In the genomic region with DNA sequence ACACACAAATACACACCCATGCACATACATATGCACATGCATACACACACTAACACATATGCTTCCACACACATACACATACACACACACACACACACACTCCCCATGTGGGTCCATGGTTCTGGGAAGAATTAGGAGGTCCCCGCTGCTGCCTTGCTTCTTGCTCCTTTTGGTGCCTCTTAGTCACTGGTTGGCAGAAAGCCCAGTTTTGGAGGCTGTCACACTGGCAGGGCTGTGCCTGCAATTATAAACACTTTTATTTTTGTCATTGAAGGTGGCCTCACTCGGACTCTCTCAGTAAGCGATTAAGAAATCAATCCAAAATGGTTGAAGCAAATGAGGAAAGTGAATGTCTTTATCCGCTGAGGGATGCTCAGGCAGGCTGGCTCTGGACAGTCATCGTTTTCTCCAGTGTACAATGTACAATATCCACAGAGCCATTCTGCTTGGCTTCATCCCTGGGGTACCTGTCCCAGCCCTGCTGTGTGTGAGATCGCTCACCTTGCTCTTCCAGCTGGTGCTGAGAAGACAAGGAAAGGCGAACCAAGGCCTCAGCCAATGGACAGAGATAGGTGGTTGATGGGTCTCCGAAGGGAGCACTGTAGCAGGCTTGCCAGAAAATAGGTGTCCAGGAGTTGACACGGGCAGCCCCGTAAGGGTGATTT, we compare ENCODE assay signal across 9 mouse cellular contexts.
A peak's percentile ranks its signal among the peaks of the same experiment; 100 is the strongest.
DNase-seq lines count a peak whose midpoint lies in the region; ATAC-seq and TF ChIP-seq lines count a peak whose summit lies in the region.
"Had no signal": no experiment of that assay in that cellular context is flagged by ENCODE, and none has a peak within 500 bp of the region (broad histone marks: within the 10 kb centered on the region; RNA-seq: fewer than 3 reads in every experiment).

No protein-coding gene starts in this region.

- TF ChIP-seq POLR2A in cerebellum, adult 2 months (IDR thresholded peaks at IDR 0.05; ENCODE audit: borderline replicate concordance, insufficient read depth, low read length), result no peak

- H3K4me2 ChIP-seq in neural tube, embryonic 13.5 days, result no peak overlapping the region
- no peak overlapping the region for H3K4me2 ChIP-seq in lung, postnatal 0 days (replicated peaks; ENCODE audit: low read depth, low read length)
- H3K4me2 ChIP-seq: lung, embryonic 15.5 days had no signal

- no peak overlapping the region for H3K4me3 ChIP-seq in neural tube, embryonic 13.5 days
- no peak overlapping the region for H3K4me3 ChIP-seq in cerebellum, adult 2 months (replicated peaks; ENCODE audit: insufficient read depth, low read depth, low read length)
- no peak overlapping the region for H3K4me3 ChIP-seq in lung, postnatal 0 days (ENCODE audit: low read depth, low read length)
- H3K4me3 ChIP-seq: lung, embryonic 15.5 days had no signal

- H3K27me3 ChIP-seq in neural tube, embryonic 13.5 days, result no peaks in the 10 kb centered on the region
- H3K27me3 ChIP-seq in cerebellum, adult 2 months (ENCODE audit: control insufficient read depth, insufficient read depth, low read length), result no peaks in the 10 kb centered on the region
- no peaks in the 10 kb centered on the region for H3K27me3 ChIP-seq in lung, postnatal 0 days (replicated peaks; ENCODE audit: insufficient read depth, low read length)
- H3K27me3 ChIP-seq: lung, embryonic 15.5 days had no signal

- H3K36me3 ChIP-seq in neural tube, embryonic 13.5 days, result no peaks in the 10 kb centered on the region
- no peaks in the 10 kb centered on the region for H3K36me3 ChIP-seq in lung, postnatal 0 days (ENCODE audit: insufficient read depth, low read length)
- H3K36me3 ChIP-seq: lung, embryonic 15.5 days had no signal

- ATAC-seq in neural tube, embryonic 13.5 days (ENCODE audit: low read depth), result no peak
- no peak for ATAC-seq in lung, postnatal 0 days
- ATAC-seq in CD4-positive, CD25-positive, alpha-beta regulatory T cell, adult 4 months, result no peak

- intact Hi-C loops in heart, postnatal 14 days (cut with DNase I), result no loop called here

- no peak for DNase-seq in neural tube, embryonic 10.5 days (ENCODE audit: extremely low spot score, low spot score)
- DNase-seq in cerebellum, adult 2 months, result peak; percentile 63 to 80
- DNase-seq in heart, postnatal 14 days, result peak; percentile 34 to 67
- peak; percentile 38 for DNase-seq in lung, postnatal 0 days (ENCODE audit: low spot score)
- DNase-seq in embryo, embryonic 10.5 days (ENCODE audit: low spot score), result no peak
- DNase-seq in embryo, embryonic 11 days, result no peak

- no peak for TF ChIP-seq EP300 in lung, postnatal 0 days (IDR thresholded peaks at IDR 0.05)

- H3K4me1 ChIP-seq in neural tube, embryonic 13.5 days (replicated peaks), result peaks cover 11% of the 10 kb centered on the region
- H3K4me1 ChIP-seq in cerebellum, adult 2 months (ENCODE audit: control insufficient read depth, insufficient read depth, low read length), result peaks cover 11% of the 10 kb centered on the region
- no peaks in the 10 kb centered on the region for H3K4me1 ChIP-seq in lung, postnatal 0 days (ENCODE audit: insufficient read depth, low read depth, low read length)
- H3K4me1 ChIP-seq: lung, embryonic 15.5 days had no signal

- H3K27ac ChIP-seq in neural tube, embryonic 13.5 days (replicated peaks), result 0 out of 2 replicates have a peak overlapping the region, but pooled peaks have one; percentile 33
- no peak overlapping the region for H3K27ac ChIP-seq in cerebellum, adult 2 months (ENCODE audit: insufficient read depth, low read length)
- H3K27ac ChIP-seq in lung, postnatal 0 days (ENCODE audit: low read length), result no peak overlapping the region
- H3K27ac ChIP-seq: lung, embryonic 15.5 days had no signal

- TF ChIP-seq CTCF in cerebellum, adult 2 months (IDR thresholded peaks at IDR 0.05; ENCODE audit: borderline replicate concordance, insufficient read depth, low read depth, low read length), result no peak
- TF ChIP-seq CTCF in lung, postnatal 0 days (IDR thresholded peaks at IDR 0.05), result no peak

- WGBS in neural tube, embryonic 13.5 days, result 75% methylated on average over 10 of the region's 10 CpGs
- WGBS in cerebellum, adult 2 months, result 12% methylated on average over 10 of the region's 10 CpGs
- 60% methylated on average over 10 of the region's 10 CpGs for WGBS in lung, postnatal 0 days

- peaks cover 4% of the 10 kb centered on the region; the same call in 1 of the 2 replicates for H3K9me3 ChIP-seq in neural tube, embryonic 13.5 days
- H3K9me3 ChIP-seq in lung, postnatal 0 days (ENCODE audit: low read length), result no peaks in the 10 kb centered on the region
- H3K9me3 ChIP-seq: lung, embryonic 15.5 days had no signal

- no peak overlapping the region for H3K9ac ChIP-seq in neural tube, embryonic 13.5 days
- H3K9ac ChIP-seq in lung, postnatal 0 days (replicated peaks; ENCODE audit: low read depth), result no peak overlapping the region
- H3K9ac ChIP-seq: lung, embryonic 15.5 days had no signal

Comparison
In these comparisons a context has a peak if more than half of its experiments do, and no peak if none do; other contexts are left out.
1. DNase-seq: peak in cerebellum, adult 2 months (2 of 2), heart, postnatal 14 days (2 of 2) and lung, postnatal 0 days (single experiment); none in neural tube, embryonic 10.5 days (single experiment), embryo, embryonic 10.5 days (single experiment) and embryo, embryonic 11 days (single experiment).